In genomic region chr6:112524459-112524858, GRCm38 (mm10) we compare ENCODE assay signal across 26 mouse cellular contexts. TPM values are rescaled to one million over a fixed set of nuclear protein-coding genes. Genes with fewer than 3 reads are reported as not detected.
DNase-seq lines count a peak whose midpoint lies in the region; ATAC-seq and TF ChIP-seq lines count a peak whose summit lies in the region.
"Had no signal": no experiment of that assay in that cellular context is flagged by ENCODE, and none has a peak within 500 bp of the region (broad histone marks: within the 10 kb centered on the region; RNA-seq: fewer than 3 reads in every experiment).

No protein-coding gene starts in this region.

- no peak overlapping the region for H3K27ac ChIP-seq in kidney, postnatal 0 days
- H3K27ac ChIP-seq in kidney, embryonic 15.5 days, result no peak overlapping the region
- H3K27ac ChIP-seq in forebrain, embryonic 15.5 days (replicated peaks), result no peak overlapping the region
- no peak overlapping the region for H3K27ac ChIP-seq in hindbrain, embryonic 16.5 days (ENCODE audit: low read depth, low read length)
- H3K27ac ChIP-seq: embryonic facial prominence, embryonic 13.5 days; hindbrain, embryonic 15.5 days; intestine, embryonic 15.5 days; layer of hippocampus, adult 2 months; left cerebral cortex, adult 2 months; midbrain, embryonic 13.5 days had no signal

- H3K9ac ChIP-seq in kidney, postnatal 0 days (ENCODE audit: low read depth, low read length), result no peak overlapping the region
- no peak overlapping the region for H3K9ac ChIP-seq in kidney, embryonic 15.5 days
- H3K9ac ChIP-seq in forebrain, embryonic 15.5 days (replicated peaks), result no peak overlapping the region
- no peak overlapping the region for H3K9ac ChIP-seq in hindbrain, embryonic 16.5 days (ENCODE audit: low read depth, low read length)
- H3K9ac ChIP-seq: embryonic facial prominence, embryonic 13.5 days; hindbrain, embryonic 15.5 days; intestine, embryonic 15.5 days; liver, postnatal 0 days; midbrain, embryonic 13.5 days had no signal

- H3K4me1 ChIP-seq in kidney, postnatal 0 days (replicated peaks; ENCODE audit: insufficient read depth, low read length), result no peaks in the 10 kb centered on the region
- H3K4me1 ChIP-seq in kidney, embryonic 15.5 days, result no peaks in the 10 kb centered on the region
- no peaks in the 10 kb centered on the region for H3K4me1 ChIP-seq in forebrain, embryonic 15.5 days
- H3K4me1 ChIP-seq in hindbrain, embryonic 16.5 days (ENCODE audit: control insufficient read depth, insufficient read depth, low read depth, low read length), result no peaks in the 10 kb centered on the region
- H3K4me1 ChIP-seq: embryonic facial prominence, embryonic 13.5 days; hindbrain, embryonic 15.5 days; intestine, embryonic 15.5 days; megakaryocyte, embryonic 14.5 days; midbrain, embryonic 13.5 days had no signal

- no peak overlapping the region for H3K4me2 ChIP-seq in kidney, postnatal 0 days (ENCODE audit: low read length)
- H3K4me2 ChIP-seq in kidney, embryonic 15.5 days, result no peak overlapping the region
- no peak overlapping the region for H3K4me2 ChIP-seq in forebrain, embryonic 15.5 days (replicated peaks)
- H3K4me2 ChIP-seq in hindbrain, embryonic 16.5 days (ENCODE audit: low read length), result no peak overlapping the region
- H3K4me2 ChIP-seq: embryonic facial prominence, embryonic 13.5 days; heart, embryonic 11.5 days; hindbrain, embryonic 15.5 days; intestine, embryonic 15.5 days; liver, embryonic 11.5 days; midbrain, embryonic 13.5 days had no signal

- no peaks in the 10 kb centered on the region for H3K36me3 ChIP-seq in kidney, postnatal 0 days (ENCODE audit: insufficient read depth, low read length)
- no peaks in the 10 kb centered on the region for H3K36me3 ChIP-seq in kidney, embryonic 15.5 days
- H3K36me3 ChIP-seq in forebrain, embryonic 15.5 days, result no peaks in the 10 kb centered on the region
- no peaks in the 10 kb centered on the region for H3K36me3 ChIP-seq in hindbrain, embryonic 16.5 days (ENCODE audit: control insufficient read depth, insufficient read depth, low read length)
- H3K36me3 ChIP-seq: embryonic facial prominence, embryonic 13.5 days; hindbrain, embryonic 15.5 days; intestine, embryonic 15.5 days; midbrain, embryonic 13.5 days had no signal

- no peaks in the 10 kb centered on the region for H3K27me3 ChIP-seq in kidney, postnatal 0 days (ENCODE audit: insufficient read depth, low read length)
- H3K27me3 ChIP-seq in kidney, embryonic 15.5 days, result no peaks in the 10 kb centered on the region
- no peaks in the 10 kb centered on the region for H3K27me3 ChIP-seq in forebrain, embryonic 15.5 days
- H3K27me3 ChIP-seq in hindbrain, embryonic 16.5 days (replicated peaks; ENCODE audit: control insufficient read depth, insufficient read depth, low read length), result 0 out of 2 replicates have a peak, but pooled peaks cover under 1% of the 10 kb centered on the region
- H3K27me3 ChIP-seq: embryonic facial prominence, embryonic 13.5 days; intestine, embryonic 15.5 days; megakaryocyte, embryonic 14.5 days had no signal

- 38% methylated on average over 10 of the region's 10 CpGs for WGBS in kidney, postnatal 0 days
- 40% methylated on average over 10 of the region's 10 CpGs for WGBS in kidney, embryonic 15.5 days
- 46% methylated on average over 10 of the region's 10 CpGs for WGBS in forebrain, embryonic 15.5 days
- WGBS in hindbrain, embryonic 16.5 days, result 54% methylated on average over 10 of the region's 10 CpGs

- no peak for ATAC-seq in kidney, postnatal 0 days (replicated peaks; ENCODE audit: low FRiP score, low read depth)
- no peak for ATAC-seq in kidney, embryonic 15.5 days (replicated peaks; ENCODE audit: low FRiP score)
- ATAC-seq in forebrain, embryonic 15.5 days (replicated peaks), result peak; percentile 82
- ATAC-seq in hindbrain, embryonic 16.5 days, result no peak
- ATAC-seq: activated CD4-positive, CD25-positive, alpha-beta regulatory T cell, adult 4 months; intestine, embryonic 15.5 days; liver, postnatal 0 days; midbrain, embryonic 13.5 days had no signal

- DNase-seq in kidney, postnatal 0 days (ENCODE audit: low spot score), result peak; percentile 23
- DNase-seq in right cerebral cortex, adult 18-20 months, result peak; percentile 23
- no peak for DNase-seq in right cerebral cortex, postnatal 25 days
- no peak for DNase-seq in spleen, adult 18-20 months
- DNase-seq: adrenal gland, postnatal 14 days; cerebellum, adult 9-10 months; gastrocnemius, postnatal 14 days; kidney, adult 8-10 months; kidney, postnatal 25 days; liver, postnatal 0 days; lung, postnatal 36 days; thymus, adult 18-20 months; thymus, postnatal 36 days had no signal

- no peak overlapping the region for H3K4me3 ChIP-seq in kidney, postnatal 0 days (replicated peaks; ENCODE audit: low read depth, low read length)
- no peak overlapping the region for H3K4me3 ChIP-seq in kidney, embryonic 15.5 days (replicated peaks)
- no peak overlapping the region for H3K4me3 ChIP-seq in forebrain, embryonic 15.5 days
- no peak overlapping the region for H3K4me3 ChIP-seq in hindbrain, embryonic 16.5 days (ENCODE audit: low read length)
- H3K4me3 ChIP-seq: embryonic facial prominence, embryonic 13.5 days; hindbrain, embryonic 15.5 days; intestine, embryonic 15.5 days; layer of hippocampus, adult 2 months; left cerebral cortex, adult 2 months; megakaryocyte, embryonic 14.5 days; midbrain, embryonic 13.5 days had no signal

- TF ChIP-seq CTCF in kidney, postnatal 0 days (IDR thresholded peaks at IDR 0.05; ENCODE audit: low read depth), result no peak

- no peaks in the 10 kb centered on the region for H3K9me3 ChIP-seq in kidney, postnatal 0 days (replicated peaks; ENCODE audit: low read length)
- H3K9me3 ChIP-seq in kidney, embryonic 15.5 days (replicated peaks), result no peaks in the 10 kb centered on the region
- no peaks in the 10 kb centered on the region for H3K9me3 ChIP-seq in forebrain, embryonic 15.5 days
- no peaks in the 10 kb centered on the region for H3K9me3 ChIP-seq in hindbrain, embryonic 16.5 days (ENCODE audit: control insufficient read depth, low read length)
- H3K9me3 ChIP-seq: embryonic facial prominence, embryonic 13.5 days; hindbrain, embryonic 15.5 days; intestine, embryonic 15.5 days; megakaryocyte, embryonic 14.5 days; midbrain, embryonic 13.5 days had no signal

RNA-seq across cellular contexts. Expression of gene Oxtr, which starts 34.7 kb away (rescaled TPM):
- polyA plus RNA-seq in kidney, postnatal 0 days (2015; fragmentation: Nextera tagmentation; extraction: Ambion mirVana), result 4.1 and 4.6 TPM in 2 replicates
- polyA plus RNA-seq in kidney, embryonic 15.5 days (2015; fragmentation: Nextera tagmentation; extraction: Ambion mirVana), result 5.8 and 6.0 TPM in 2 replicates
- 0.55 and 0.62 TPM in 2 replicates for polyA plus RNA-seq in forebrain, embryonic 15.5 days (2015; fragmentation: Nextera tagmentation; extraction: Ambion mirVana)
- polyA plus RNA-seq in hindbrain, embryonic 16.5 days (2015; fragmentation: Nextera tagmentation; extraction: Ambion mirVana), result 2.4 and 2.9 TPM in 2 replicates
- polyA plus RNA-seq: activated CD4-positive, CD25-positive, alpha-beta regulatory T cell, adult 4 months; liver, embryonic 11.5 days had no signal

Comparison
In these comparisons a context has a peak if more than half of its experiments do, and no peak if none do; other contexts are left out.
1. DNase-seq: peak in kidney, postnatal 0 days (single experiment) and right cerebral cortex, adult 18-20 months (single experiment); none in right cerebral cortex, postnatal 25 days (single experiment) and spleen, adult 18-20 months (0 of 2).